Mouse (Mus musculus) cerebellum, adult 11 months (tissue): ENCODE measurements around the gene Raet1e.
"Not testable (repeated sequence)": the region's sequence is repeated elsewhere in the genome, so short reads cannot be mapped to it uniquely, and the experiment has no call there.

Source experiments
- DNase-seq: peaks from one replicate; pipeline ENCODE4 v3.0.0; 2022

Gene Raet1e

DNA sequence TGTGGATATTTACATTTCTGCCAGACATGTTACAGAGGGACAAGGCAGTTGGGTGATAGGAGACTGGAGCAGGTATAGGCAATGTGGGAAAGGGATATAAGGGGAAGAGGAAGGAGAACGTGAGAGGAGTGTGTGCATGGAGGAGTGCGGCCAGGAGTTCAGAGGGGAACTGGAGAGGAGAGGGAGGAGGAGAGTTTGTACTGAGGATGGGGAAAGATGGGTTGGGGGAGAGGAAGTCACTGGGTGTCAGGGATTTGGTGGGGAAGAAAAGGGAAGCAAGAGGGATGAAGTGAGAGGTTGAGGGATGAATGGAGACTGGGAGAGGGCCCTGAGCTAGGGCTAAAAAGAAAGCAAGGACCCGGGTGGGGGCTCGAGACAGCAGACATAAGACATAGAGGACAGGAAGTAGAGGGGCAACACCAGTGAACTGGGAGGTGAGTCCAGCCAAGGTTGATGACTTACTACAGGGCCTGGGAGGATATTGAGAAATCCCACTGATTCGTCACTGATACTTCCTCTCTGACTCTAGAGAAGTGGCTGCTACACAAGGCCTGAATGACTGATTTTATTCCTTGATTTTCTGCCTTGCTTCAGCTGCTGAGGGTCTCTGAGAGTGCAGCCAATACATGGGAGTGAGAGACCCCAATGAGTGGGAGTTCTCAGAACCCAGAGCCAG is 7.1 kb downstream of the Raet1e start:
- not testable (repeated sequence) for DNase-seq

DNA sequence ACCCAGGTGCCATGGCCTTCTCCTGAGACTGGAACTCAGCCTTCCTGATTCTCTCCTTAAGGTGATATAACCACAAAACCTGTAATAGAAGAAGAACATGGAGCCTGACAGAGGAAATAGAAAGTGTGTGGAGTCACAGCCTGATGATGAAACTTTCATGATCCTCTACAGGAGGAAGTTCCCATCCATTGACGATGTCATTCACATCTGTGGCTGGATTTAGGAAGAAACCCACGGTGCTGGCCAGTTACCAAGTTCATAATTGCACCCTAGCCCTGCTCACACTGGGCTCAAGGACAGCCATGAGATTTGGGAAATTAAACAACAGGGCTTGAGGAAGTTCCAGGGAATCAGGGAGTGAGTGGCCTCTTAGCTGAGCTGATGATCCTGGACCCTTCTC is 7.7 kb downstream of the Raet1e start:
- not testable (repeated sequence) for DNase-seq

DNA sequence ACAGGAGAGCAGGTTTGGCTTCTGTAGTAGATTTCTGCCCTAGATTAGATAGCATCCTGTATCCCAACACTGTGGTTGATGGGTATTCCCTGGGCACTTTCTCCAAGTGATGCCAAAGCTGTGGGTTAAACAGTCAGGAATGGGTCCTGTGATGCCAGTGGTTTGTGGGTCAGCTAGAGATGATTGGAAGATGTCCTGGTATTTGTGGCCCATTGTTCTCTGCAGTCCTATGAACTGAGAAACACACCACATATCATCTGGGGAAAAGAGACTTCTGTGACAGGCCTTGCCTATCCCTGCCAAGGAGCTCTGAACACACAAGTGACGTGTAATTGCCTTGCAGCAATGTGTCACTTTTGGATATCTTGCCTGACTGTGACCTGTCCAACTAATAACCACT is 8.7 kb downstream of the Raet1e start:
- DNase-seq: not testable (repeated sequence)

DNA sequence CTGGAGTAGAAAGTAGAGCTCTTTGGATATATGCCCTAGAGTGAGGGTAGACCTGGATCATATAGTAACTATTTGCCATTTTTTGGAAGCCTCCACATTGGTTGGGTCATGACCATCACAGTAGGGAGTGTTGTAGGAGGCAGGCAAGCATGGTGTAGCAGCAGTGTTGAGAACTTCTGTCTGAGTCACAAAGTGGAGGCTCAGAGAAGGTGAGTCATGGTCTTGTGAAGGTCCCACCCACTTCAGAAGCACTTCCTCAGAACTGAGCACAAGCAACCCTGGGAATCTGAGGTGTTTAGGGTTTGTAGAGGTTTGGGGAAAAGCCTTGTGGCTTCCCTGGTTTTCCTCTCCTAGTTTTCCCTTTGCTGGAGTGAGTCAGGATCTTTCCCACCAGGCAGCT is 10.7 kb downstream of the Raet1e start:
- not testable (repeated sequence) for DNase-seq

DNA sequence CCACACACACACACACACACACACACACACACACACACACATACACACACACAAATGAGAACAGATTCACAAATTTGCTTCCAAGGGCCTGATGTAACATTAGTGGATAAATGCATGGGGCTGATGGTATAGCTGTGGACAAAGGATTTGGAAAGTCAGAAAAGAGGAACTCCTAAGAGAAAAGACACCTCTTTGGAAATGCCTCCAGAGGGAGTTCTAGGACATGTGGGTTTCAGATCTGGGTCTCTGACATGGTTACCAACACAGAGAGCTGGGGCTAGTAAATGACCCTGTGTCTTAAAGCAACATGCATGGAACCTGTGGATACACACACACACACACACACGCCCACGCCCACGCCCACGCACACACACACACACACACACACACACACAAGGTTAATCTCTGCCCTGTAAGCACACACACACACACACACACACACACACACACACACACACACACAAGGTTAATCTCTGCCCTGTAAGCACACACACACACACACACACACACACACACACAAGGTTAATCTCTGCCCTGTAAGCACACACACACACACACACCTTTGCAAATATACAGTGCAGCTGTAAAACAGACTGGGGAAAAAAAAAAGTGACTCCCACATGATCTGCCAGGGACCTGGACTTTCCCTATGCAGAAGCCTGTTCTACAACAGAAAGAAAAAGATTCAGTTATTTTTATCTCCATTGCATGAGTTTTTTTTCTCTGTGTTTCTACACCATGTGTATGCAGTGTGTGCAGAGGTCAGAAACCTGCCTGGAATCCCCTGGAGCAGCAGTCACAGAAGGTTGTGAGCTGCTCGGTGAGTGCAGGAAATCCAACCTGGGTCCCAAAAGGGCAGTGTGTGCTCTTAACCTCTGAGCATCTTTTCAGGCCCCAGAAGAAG is 14.3 kb downstream of the Raet1e start:
- DNase-seq: not testable (repeated sequence)

DNA sequence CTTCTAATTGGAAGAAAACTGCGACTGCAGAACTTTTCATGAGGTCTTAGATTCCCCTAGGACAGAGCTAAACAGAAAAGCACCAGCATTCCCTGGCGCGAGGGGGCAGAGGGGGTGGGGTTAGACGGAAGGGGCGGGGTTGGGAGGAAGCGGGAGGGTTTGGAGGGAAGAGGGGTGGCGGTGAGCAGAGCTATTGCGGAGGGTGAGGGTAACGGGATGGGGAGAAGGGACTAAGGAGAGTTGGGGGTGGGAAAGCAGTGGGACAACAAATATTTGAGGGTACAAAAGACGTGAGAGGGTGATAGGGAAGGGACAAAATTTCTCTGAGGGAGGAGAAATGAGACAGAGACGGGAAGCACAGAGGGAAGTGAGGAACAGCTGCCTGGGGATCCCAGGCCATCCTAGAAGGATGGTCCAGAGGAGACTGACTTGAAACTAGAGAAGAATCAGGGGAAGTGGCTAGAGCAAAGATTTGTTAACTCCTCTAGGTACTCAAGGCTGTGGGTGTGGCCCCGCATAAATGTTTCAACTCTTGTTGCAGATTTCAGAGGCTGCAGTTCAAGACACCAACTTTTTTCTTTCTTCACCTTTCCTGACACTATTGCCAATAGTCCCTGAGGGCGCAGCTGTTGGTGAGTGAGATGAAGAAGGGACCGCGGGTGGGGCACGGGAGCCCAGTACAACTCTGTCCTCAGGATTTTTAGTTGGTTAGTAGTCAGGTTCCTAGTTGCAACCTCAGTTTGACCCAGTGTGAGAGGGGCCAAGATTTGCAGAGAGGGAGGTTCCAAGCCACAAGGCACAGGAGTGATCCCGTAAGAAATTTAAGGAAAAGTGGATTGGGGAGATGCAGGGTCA is 15.2 kb downstream of the Raet1e start:
- DNase-seq: not testable (repeated sequence)

GRCm38 (mm10) chr10:22174190-22174487 is 15.8 kb downstream of the Raet1e start:
- DNase-seq: not testable (repeated sequence)

DNA sequence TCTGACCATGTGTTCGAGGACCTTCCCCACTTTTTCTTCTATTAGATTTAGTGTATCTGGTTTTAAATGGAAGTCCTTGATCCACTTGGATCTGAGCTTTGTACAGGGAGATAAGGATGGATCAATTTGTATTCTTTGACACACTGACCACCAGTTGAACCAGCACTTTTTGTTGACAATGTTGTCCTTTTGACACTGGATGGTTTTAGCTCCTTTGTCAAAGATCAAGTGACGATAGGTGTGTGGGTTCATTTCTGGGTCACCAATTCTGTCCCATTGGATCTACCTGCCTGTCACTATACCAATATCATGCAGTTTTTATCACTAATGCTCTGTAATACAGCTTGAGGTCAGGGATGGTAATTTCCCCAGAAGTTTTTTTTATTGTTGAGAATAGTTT is 18.1 kb downstream of the Raet1e start:
- not testable (repeated sequence) for DNase-seq

DNA sequence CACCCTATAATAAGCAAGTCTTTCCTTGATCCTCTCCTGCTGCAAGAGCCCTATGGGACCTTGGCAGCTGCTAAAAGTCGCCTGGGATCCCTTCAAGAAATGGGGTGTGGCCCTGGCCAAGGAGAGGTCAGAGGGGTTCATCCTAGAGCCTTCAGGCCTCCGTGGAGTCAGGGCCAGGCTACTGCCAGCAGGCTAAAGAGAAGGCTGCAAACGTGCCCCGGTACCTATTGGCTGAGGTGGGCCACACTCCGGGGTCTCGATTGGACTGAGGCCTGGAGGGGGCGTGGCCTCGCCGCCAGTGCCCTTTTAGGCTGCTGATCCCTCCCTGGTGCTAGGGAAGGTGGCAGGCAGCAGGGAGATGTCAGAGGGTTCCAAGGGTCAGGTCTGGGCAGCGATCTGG is 32.7 kb downstream of the Raet1e start:
- DNase-seq: not testable (repeated sequence)

DNA sequence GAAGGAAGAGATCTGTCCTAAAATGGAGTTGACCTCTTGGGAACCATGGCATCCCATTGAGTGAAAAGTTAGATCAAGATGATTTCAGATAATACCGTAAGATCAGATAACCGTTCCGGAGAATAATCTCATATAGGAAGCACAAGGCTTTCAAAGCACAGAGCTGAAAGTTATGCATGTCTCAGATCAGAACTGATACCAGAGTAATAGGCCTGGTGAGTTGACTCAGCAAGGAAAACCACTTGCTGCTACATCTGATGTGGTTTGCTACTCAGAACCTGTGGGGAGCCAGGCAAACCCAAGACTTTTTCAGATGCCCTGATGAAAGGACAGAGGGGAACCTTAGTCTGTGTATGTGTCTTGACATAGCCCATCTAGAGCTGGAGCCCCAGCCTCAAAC is 43.0 kb downstream of the Raet1e start:
- not testable (repeated sequence) for DNase-seq

GRCm38 (mm10) chr10:22202784-22203583 is 44.6 kb downstream of the Raet1e start:
- DNase-seq: not testable (repeated sequence)

DNA sequence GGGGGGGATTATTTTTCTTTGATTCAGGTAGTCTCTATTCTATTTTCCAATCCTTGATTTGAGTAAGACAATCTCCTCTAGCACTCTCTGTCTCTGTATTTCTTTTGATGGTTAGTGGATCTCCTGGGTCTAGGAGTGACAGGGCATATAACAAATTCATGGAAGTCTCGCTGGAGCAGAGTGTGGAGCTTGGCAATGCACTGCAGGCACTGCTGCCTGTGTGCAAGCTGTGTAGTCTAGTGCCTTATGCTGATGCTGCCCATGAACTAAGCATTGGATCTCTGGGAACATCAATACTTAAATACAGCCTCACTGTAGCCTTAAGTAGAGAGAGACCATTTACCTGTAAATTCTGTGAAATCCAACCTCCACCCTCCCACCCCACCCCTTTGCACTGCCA is 48.1 kb downstream of the Raet1e start:
- not testable (repeated sequence) for DNase-seq

DNA sequence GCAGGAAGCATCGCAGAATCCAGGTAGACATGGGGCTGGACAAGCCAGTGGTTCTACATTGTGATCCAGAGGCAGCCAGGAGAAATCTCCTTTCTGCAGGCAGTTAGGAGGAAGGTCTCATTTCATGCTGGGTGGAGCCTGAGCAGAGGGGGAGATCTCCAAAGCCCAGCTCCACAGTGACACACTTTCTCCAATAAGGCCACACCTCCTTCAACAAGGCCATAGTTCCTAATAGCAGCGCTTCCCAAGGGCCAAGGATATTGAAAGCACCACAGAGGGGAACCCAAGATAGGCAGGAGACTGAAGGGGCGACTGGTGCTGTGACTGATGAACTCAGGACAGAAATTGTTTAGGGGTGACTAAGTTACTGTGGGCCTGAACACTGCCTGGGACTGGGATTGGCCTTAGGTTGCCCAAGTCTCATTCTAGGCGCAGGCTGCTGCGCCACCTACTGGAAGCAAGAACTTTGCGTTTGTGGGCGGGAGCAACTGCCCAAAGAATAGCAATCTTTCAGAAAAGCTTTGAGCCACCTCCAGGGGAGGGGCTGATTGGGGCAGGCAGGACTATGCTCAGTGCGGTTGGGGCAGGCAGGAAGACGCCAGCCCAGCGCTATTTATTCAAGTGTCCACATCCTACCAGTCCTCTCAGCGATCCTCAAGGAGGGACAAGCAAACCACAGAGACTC is 53.8 kb downstream of the Raet1e start:
- peak; percentile 2 for DNase-seq

GRCm38 (mm10) chr10:22223474-22224349 is 65.3 kb downstream of the Raet1e start:
- not testable (repeated sequence) for DNase-seq

DNA sequence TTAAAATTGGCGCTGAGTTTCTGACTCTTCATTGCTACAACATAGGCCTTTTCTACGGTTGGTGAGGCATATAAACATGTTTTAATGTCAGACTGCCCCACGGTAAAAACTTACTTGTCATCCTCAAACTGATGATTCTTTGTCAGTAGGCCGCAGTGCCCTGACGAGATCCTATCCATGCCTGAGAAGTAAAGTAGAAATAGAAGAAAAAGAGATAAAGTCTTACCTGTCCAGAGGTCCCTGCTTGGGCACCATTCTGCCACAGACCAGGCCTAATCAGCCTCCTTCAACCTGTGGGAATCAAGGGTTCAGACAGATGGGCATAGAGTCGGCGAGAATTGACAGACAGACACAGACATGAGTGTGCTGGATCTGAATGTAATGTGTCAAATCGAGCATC is 106.7 kb downstream of the Raet1e start:
- no peak for DNase-seq

DNA sequence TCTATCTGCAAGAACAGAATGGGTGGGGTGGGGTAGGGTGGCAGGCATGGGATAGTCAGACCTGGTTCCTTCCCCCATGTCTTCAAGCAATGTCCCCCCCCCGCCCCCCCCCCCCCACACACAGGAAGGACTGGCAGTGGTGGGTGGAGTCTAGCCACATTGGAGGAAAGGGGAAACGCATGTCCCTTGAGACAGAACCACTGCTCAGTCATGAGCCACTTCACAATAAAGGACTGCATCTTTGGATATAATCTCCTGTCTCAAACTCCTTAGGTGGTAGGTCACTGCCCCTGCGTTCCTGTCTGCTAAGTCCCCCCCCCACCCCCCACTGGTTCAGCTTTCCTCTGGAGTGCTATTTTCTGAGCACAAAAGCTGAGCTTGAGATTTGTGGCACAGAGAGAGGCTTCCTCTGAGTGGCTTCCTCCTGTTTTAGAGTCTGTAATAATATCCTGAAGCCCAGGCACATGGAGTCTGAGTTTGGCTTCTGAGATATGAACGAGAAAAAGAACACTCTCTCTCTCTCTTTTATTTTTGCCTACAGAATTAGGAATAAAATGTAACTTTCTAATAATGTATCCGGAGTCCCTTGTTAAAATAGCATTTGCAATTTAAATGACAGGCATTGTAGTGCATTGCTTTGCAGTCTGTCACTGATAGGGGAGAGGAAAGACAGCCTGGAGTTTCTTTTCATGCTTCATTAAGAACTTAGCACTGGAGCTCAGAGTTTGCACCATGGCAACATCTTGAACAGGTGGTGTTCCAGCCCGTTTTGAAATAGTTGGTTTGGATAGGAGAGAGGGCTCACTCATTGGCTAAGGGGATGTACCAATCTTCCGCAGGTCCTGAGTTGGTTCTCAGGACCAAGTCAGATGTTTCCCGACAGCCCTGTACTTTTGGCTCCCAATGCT is 112.8 kb downstream of the Raet1e start:
- DNase-seq: not testable (repeated sequence)

DNA sequence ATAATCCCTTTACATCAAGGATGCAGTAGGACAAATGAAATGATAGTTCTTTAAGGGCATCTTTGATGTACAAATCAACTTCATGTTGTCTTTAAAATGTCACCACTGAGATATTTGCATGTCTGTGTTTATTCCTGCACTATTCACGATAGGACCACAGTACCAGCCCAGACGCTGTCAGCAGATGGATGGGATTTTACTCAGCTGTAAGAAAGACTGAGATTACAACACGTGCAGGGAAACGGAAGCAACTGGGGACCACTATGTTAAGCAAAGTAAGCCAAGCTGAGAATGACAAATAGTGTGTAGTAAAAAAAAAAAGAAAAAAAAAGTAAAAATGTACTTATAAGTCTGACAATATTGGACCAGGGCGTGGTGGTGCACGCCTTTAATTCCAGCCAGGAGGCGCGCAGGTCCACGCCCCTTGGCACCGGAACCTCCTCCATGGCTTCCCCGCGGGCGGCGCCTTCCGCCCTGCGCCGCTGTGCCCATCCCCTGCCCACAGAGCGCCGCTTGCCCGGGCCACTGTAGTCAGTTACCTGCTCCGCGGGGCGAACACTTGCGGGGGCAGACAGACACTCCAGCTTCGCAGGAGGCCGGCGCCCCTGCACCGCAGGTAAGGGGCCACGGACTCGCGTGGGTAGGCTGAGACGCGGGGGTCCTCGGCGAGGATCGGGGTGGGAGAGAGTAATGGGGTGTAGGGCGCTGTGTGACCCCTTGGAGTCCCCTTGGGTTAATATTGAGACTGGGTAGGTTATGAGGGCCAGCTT is 114.7 kb downstream of the Raet1e start:
- DNase-seq: not testable (repeated sequence)

DNA sequence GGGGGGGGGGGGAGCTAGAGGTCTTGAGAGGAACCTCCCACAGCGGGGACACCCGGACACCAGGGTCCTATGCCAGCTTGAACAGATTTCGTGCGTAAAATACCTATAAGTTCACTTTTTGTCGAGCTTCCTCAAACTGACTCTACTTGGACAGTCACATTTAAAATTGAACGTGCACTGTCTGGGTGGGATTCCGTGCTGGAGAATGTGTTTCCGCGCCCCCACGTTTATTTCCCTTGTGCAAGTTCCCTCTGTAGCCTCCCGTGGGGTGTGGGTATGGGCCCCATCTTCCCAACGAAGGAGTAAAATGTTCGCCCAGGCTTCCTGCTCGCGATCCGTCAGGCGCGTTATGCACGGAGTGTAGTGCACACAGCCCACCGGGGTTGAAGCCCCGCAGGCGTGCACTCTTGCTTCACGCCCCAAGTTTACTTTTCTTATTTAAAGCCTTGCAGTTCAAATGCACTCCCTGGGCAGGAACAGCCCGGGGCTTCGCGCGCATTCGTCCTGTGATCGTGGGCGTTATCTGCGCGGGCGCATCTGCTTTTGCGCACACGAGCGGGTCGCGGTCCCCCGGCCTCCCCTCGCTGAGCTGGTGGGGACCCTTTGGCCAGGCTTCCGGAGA is 115.4 kb downstream of the Raet1e start:
- no peak for DNase-seq
